Mouse (Mus musculus): Measurements from ENCODE around the gene Olfr907. TPM values are rescaled to one million over a fixed set of nuclear protein-coding genes. Genes with fewer than 3 reads are reported as not detected.

Gene Olfr907
- polyA plus RNA-seq (2012; rRNA removed), result not detected in 2 replicates

DNA sequence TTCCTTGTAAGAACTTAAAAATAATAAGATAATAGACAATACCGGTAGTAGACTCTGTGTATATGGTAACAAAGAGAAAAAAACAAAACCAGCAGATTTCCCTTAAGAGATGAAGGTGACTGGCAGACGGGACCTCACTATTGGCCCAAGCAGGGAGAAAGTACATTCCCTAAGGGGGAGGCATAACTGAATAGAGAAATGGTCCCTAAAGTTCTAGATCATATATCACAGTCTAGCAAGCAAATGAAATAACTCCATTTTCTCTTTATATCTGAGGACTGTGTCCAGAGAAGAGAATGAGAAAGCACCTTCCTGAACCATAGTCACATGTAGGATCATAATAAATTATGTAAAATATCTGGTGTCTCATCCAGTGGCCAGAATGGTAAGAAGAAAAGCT is at the start of gene Olfr907:
Gene Olfr907 (plus strand): TSS at position 301 of the 400 bp plus-strand sequence.

DNA sequence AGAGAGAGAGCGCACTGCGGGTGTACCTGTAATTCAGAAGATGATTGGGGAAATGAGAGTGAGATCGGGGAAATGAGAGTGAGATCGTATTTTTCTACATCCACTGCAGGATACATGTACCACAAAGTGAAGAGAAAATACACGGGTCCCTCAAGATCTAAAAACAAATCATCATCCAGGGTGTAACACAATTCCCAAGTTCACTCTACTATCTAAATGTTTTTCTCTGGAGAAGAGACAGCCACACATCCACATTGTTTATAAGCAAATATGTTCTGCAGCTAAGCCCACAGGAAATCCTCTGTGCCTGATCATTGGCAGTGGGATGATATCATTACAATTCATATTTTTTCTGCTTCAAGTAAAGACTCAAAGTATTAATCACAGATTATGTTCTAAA is 48.2 kb upstream of the Olfr907 start, which contains the start of gene Olfr902:
Gene Olfr902 (plus strand): TSS at position 301 of the 400 bp plus-strand sequence.

DNA sequence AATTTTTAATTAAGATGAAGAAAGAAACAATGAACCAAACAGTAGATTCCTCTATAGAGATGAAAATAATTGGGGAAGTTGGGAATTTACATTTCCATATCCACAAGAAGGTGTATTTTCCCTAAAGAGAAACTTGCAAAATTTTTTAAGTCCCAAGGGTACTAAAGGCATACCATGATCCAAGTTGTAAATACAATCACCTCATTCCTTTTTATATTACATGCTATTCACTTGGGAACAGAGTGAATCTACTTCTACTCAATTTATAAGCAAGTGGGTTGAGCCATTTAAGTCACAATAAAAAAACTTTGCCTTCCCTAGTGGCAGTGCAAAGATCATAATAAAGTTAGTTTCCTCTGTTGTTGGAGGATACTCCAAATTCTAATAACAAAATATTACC is 32.8 kb upstream of the Olfr907 start, which contains the start of gene Olfr904:
Gene Olfr904 (plus strand): TSS at position 301 of the 400 bp plus-strand sequence.

GRCm38 (mm10) chr9:38470807-38471206 is 24.8 kb upstream of the Olfr907 start, which contains the start of gene Olfr905:
TSS of gene Olfr905 (plus strand) at chr9:38471107.

DNA sequence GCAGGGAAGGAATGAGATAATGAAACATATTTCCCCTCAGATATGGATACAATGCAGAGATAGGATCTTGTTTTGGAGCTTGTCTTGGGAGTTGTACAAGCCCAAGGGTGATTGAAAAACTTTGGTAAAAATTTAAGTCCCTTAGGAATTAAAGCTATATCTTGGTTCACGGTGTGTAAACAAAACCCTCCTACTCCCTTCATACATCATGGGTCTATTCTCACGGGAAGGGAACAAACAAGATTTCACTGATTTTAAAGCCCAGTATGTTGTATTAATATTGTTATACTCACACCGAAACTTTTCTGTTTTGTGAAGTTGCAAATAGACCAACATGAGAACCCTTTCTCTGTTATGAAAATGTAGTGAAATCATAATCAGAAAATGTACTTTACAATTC is 8.8 kb upstream of the Olfr907 start, which contains the start of gene Olfr906:
Gene Olfr906 (plus strand): TSS at position 301 of the 400 bp plus-strand sequence.

DNA sequence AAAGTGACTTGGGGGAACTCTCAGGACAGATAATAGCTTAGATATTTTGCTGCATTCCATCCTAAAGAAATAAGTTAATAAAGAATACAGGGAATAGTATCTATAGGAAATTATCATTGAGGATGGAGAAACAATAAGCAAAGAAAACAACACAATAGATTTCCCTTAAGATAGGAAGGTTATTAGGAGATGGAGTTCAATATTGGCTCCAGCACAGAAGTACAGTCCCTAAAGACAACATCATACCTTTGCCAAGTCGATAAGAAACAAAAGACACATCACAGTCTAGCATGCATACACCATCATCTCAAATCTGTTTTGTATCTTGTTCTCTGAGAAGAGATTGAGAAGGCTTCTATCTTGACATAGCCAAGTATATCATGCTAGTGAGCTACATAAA is 25.7 kb downstream of the Olfr907 start, which contains the start of gene Olfr911-ps1:
Gene Olfr911-ps1 (plus strand): TSS at position 301 of the 400 bp plus-strand sequence.

DNA sequence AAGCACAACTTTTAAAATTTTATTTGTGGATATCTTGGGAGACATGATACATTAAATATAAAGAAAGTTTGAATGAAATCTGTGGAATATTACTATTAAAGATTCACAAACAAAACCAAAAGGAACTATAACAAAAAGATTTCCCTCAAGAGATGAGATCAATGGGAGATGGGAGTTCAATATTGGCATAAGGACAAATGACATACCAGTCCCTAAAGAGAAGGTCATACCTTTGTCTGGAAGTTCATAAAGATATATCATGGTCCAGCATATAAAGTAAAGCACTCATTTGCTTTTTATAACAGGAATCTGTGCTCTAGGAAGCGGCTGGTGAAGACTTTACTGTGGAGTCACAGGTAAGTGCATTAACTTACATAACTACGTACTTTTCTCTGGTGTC is 41.9 kb downstream of the Olfr907 start, which contains the start of gene Olfr910:
Gene Olfr910 (plus strand): TSS at position 301 of the 400 bp plus-strand sequence.

Other genes with a start within 250 kb of the Olfr907 start
- gene Olfr143, start 243.0 kb upstream of the Olfr907 start, polyA plus RNA-seq (2012; rRNA removed), result not detected in 2 replicates
- not detected in 2 replicates for gene Olfr895, start 227.9 kb upstream of the Olfr907 start, polyA plus RNA-seq (2012; rRNA removed)
- not detected in 2 replicates for gene Olfr896-ps1, start 204.7 kb upstream of the Olfr907 start, polyA plus RNA-seq (2012; rRNA removed)
- gene Olfr25, start 166.7 kb upstream of the Olfr907 start, polyA plus RNA-seq (2012; rRNA removed), result not detected in 2 replicates
- not detected in 2 replicates for gene Olfr898, start 147.4 kb upstream of the Olfr907 start, polyA plus RNA-seq (2012; rRNA removed)
- not detected in 2 replicates for gene Olfr250, start 128.9 kb upstream of the Olfr907 start, polyA plus RNA-seq (2012; rRNA removed)
- gene Olfr251, start 118.7 kb upstream of the Olfr907 start, polyA plus RNA-seq (2012; rRNA removed), result not detected in 2 replicates
- gene Olfr147, start 94.1 kb upstream of the Olfr907 start, polyA plus RNA-seq (2012; rRNA removed), result not detected in 2 replicates
- not detected in 2 replicates for gene Olfr901, start 66.3 kb upstream of the Olfr907 start, polyA plus RNA-seq (2012; rRNA removed)
- gene Olfr902, start 48.1 kb upstream of the Olfr907 start, polyA plus RNA-seq (2012; rRNA removed), result not detected in 2 replicates
- gene Olfr904, start 32.7 kb upstream of the Olfr907 start, polyA plus RNA-seq (2012; rRNA removed), result not detected in 2 replicates
- gene Olfr905, start 24.7 kb upstream of the Olfr907 start, polyA plus RNA-seq (2012; rRNA removed), result not detected in 2 replicates
- not detected in 2 replicates for gene Olfr906, start 8.7 kb upstream of the Olfr907 start, polyA plus RNA-seq (2012; rRNA removed)
- not detected in 2 replicates for gene Olfr911-ps1, start 25.8 kb downstream of the Olfr907 start, polyA plus RNA-seq (2012; rRNA removed)
- gene Olfr910, start 42.0 kb downstream of the Olfr907 start, polyA plus RNA-seq (2012; rRNA removed), result not detected in 2 replicates
- gene Olfr912, start 84.4 kb downstream of the Olfr907 start, polyA plus RNA-seq (2012; rRNA removed), result not detected in 2 replicates
- gene Olfr913, start 97.0 kb downstream of the Olfr907 start, polyA plus RNA-seq (2012; rRNA removed), result not detected in 2 replicates
- not detected in 2 replicates for gene Olfr914, start 109.3 kb downstream of the Olfr907 start, polyA plus RNA-seq (2012; rRNA removed)
- not detected in 2 replicates for gene Olfr916, start 164.1 kb downstream of the Olfr907 start, polyA plus RNA-seq (2012; rRNA removed)
- not detected in 2 replicates for gene Olfr917, start 170.0 kb downstream of the Olfr907 start, polyA plus RNA-seq (2012; rRNA removed)
- gene Olfr918, start 178.8 kb downstream of the Olfr907 start, polyA plus RNA-seq (2012; rRNA removed), result not detected in 2 replicates
- gene Olfr919, start 207.9 kb downstream of the Olfr907 start, polyA plus RNA-seq (2012; rRNA removed), result not detected in 2 replicates
- gene Vwa5a, start 222.5 kb downstream of the Olfr907 start, polyA plus RNA-seq (2012; rRNA removed), result 6.4 and 8.9 TPM in 2 replicates